Mouse (Mus musculus): ENCODE data around the gene Ugt1a6b.

DNA sequence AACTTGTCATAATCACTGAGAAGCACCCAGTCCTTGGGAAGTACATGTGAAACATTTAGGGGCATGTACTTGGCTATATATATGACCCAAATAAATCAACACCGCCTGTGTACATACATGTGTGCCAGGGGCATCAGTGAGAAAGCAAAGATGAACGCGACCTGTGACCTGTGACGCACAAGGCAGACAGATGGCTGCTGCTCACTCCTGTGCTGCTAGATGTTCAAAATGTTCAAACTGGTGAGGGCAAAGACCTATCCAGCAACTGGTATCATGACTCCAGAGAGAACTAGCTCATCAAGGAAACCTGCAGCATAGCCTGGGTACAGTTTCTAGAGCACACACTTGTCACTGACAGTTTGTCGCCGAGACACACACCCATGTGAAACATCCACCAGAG lies 164.4 kb downstream of the Ugt1a6b start:
- no peak for TF ChIP-seq CTCF (conservative IDR thresholded peaks at IDR 0.05; ENCODE audit: low read length)
- no peak for TF ChIP-seq POU5F1 (IDR thresholded peaks at IDR 0.05; ENCODE audit: borderline replicate concordance, low read length)

Measured in E14TG2a.4 (cell line).